Mouse (Mus musculus) T-helper 1 cell (primary cell): ENCODE results near the gene Polr3h.

ENCODE experiments used
- in situ Hi-C: fragments of 300-600 bp; cut with MboI, MseI; formaldehyde crosslinking; loops from one replicate; pipeline ENCODE4 v1.15.1; 2025; ENCODE audit warnings: high pct_unique_total_duplicates

The Polr3h gene

GRCm38 (mm10) chr15:81847861-81848260 lies 78.2 kb downstream of the Polr3h start:
- in situ Hi-C loops: no loop called here

GRCm38 (mm10) chr15:81847161-81847560 lies 78.9 kb downstream of the Polr3h start:
- in situ Hi-C loops: no loop called here

- in situ Hi-C loops: no loop called here
Measured at GRCm38 (mm10) chr15:81846755-81847154, 79.3 kb downstream of the Polr3h start.

- in situ Hi-C loops: no loop called here
Measured at GRCm38 (mm10) chr15:81845724-81846123, 80.3 kb downstream of the Polr3h start.

GRCm38 (mm10) chr15:81845033-81845625 lies 80.9 kb downstream of the Polr3h start:
- in situ Hi-C loops: no loop called here

GRCm38 (mm10) chr15:81842275-81842674 lies 83.8 kb downstream of the Polr3h start:
- in situ Hi-C loops: no loop called here

GRCm38 (mm10) chr15:81840306-81840705 lies 85.7 kb downstream of the Polr3h start:
- in situ Hi-C loops: no loop called here

- in situ Hi-C loops: no loop called here
Measured at GRCm38 (mm10) chr15:81839634-81840033, 86.4 kb downstream of the Polr3h start.

GRCm38 (mm10) chr15:81838554-81839235 lies 87.3 kb downstream of the Polr3h start:
- in situ Hi-C loops: no loop called here
